8 mouse cellular contexts compared by ENCODE assay signal in genomic region chr17:88791440-88792152, GRCm38 (mm10). TPM values are rescaled to one million over a fixed set of nuclear protein-coding genes. Genes with fewer than 3 reads are reported as not detected.
A peak's percentile ranks its signal among the peaks of the same experiment; 100 is the strongest.
DNase-seq lines count a peak whose midpoint lies in the region; ATAC-seq and TF ChIP-seq lines count a peak whose summit lies in the region.

Gene Lhcgr, minus strand, starts transcription at chr17:88791990.

- intact Hi-C loops in left cerebral cortex, adult 2 months (cut with DNase I) = no loop called here

- peak; percentile 38 for DNase-seq in adrenal gland, postnatal 14 days
- DNase-seq in adrenal gland, adult 18-20 months (ENCODE audit: low spot score in 2 of 2) = no peak
- DNase-seq in ovary, adult 18-20 months (ENCODE audit: low spot score) = peak; percentile 59
- no peak for DNase-seq in ovary, postnatal 10 days (ENCODE audit: low spot score)
- peak; percentile 29 to 31 for DNase-seq in kidney, postnatal 4 days
- DNase-seq in ovary, postnatal 36 days (ENCODE audit: low spot score) = peak; percentile 73
- no peak for DNase-seq in left cerebral cortex, adult 2 months (ENCODE audit: extremely low spot score in 1 of 2, low spot score in 2 of 2)

- no peak within 1 kb of the TSS for H3K27ac ChIP-seq in left cerebral cortex, adult 2 months

- TF ChIP-seq CTCF in left cerebral cortex, adult 2 months (IDR thresholded peaks at IDR 0.05) = no peak

- no peak within 1 kb of the TSS for H3K4me3 ChIP-seq in left cerebral cortex, adult 2 months

- no peak for ATAC-seq in erythroblast, adult 5-6 weeks (replicated peaks; ENCODE audit: low FRiP score, poor library complexity, severe bottlenecking)

RNA-seq across cellular contexts. Expression of gene Lhcgr, which starts in this region (rescaled TPM):
- total RNA-seq in adrenal gland, postnatal 14 days (2021) = not detected in 2 replicates
- total RNA-seq in adrenal gland, adult 18-20 months (2021) = under 1 TPM in 1 of 2 experiments, not detected in 1; 0.07 TPM
- under 1 TPM; 0.27 to 0.49 TPM for total RNA-seq in left cerebral cortex, adult 2 months (2021)
- not detected in 2 replicates for total RNA-seq in erythroblast, adult 5-6 weeks (2015; ENCODE audit: low replicate concordance)
- not detected in 2 replicates for total RNA-seq in erythroblast, adult 5-6 weeks (2017; ENCODE audit: low replicate concordance)

Comparison
In these comparisons a context has a peak if more than half of its experiments do, and no peak if none do; other contexts are left out.
1. DNase-seq: peak in ovary, adult 18-20 months (single experiment), kidney, postnatal 4 days (2 of 2) and ovary, postnatal 36 days (single experiment); none in adrenal gland, adult 18-20 months (0 of 2), ovary, postnatal 10 days (single experiment) and left cerebral cortex, adult 2 months (0 of 2).
2. Peak in DNase-seq in adrenal gland, postnatal 14 days; RNA of the gene not detected or under 1 TPM.